Mouse (Mus musculus): ENCODE data around the gene Foxd4.
A peak's percentile ranks its signal among the peaks of the same experiment; 100 is the strongest.
"Not testable (repeated sequence)": the region's sequence is repeated elsewhere in the genome, so short reads cannot be mapped to it uniquely, and the experiment has no call there.

The Foxd4 gene

GRCm38 (mm10) chr19:24900581-24901220, at the start of gene Foxd4:
Foxd4 (minus strand) TSS chr19:24901197.
- DNase-seq, result no peak

GRCm38 (mm10) chr19:24945521-24946262, 44.7 kb upstream of the Foxd4 start:
- no peak for DNase-seq

GRCm38 (mm10) chr19:24937084-24937483, 36.1 kb upstream of the Foxd4 start:
- DNase-seq, result no peak

- no peak for DNase-seq
Measured at GRCm38 (mm10) chr19:24929041-24929440, 28.0 kb upstream of the Foxd4 start.

GRCm38 (mm10) chr19:24920866-24921265, 19.9 kb upstream of the Foxd4 start:
- DNase-seq, result no peak

GRCm38 (mm10) chr19:24908385-24909155, 7.6 kb upstream of the Foxd4 start:
- no peak for DNase-seq

- no peak for DNase-seq
Measured at GRCm38 (mm10) chr19:24907655-24908054, 6.7 kb upstream of the Foxd4 start.

- no peak for DNase-seq
Measured at GRCm38 (mm10) chr19:24902821-24903220, 1.8 kb upstream of the Foxd4 start.

- DNase-seq, result peak in 1 of 2 experiments; percentile 39
Measured at GRCm38 (mm10) chr19:24902256-24902655, 1.3 kb upstream of the Foxd4 start.

GRCm38 (mm10) chr19:24901666-24902065, 669 bp upstream of the Foxd4 start:
- DNase-seq, result no peak

GRCm38 (mm10) chr19:24899578-24900544, 1.1 kb downstream of the Foxd4 start:
- DNase-seq, result peak; percentile 62 to 67

- no peak for DNase-seq
Measured at GRCm38 (mm10) chr19:24898737-24899577, 2.0 kb downstream of the Foxd4 start.

GRCm38 (mm10) chr19:24897896-24898736, 2.9 kb downstream of the Foxd4 start:
- no peak for DNase-seq

- no peak for DNase-seq
Measured at GRCm38 (mm10) chr19:24897006-24897895, 3.7 kb downstream of the Foxd4 start.

- no peak for DNase-seq
Measured at GRCm38 (mm10) chr19:24896536-24896935, 4.5 kb downstream of the Foxd4 start.

- DNase-seq, result no peak
Measured at GRCm38 (mm10) chr19:24886888-24887287, 14.1 kb downstream of the Foxd4 start.

- peak; percentile 60 to 62 for DNase-seq
Measured at GRCm38 (mm10) chr19:24885504-24885903, 15.5 kb downstream of the Foxd4 start.

- no peak for DNase-seq
Measured at GRCm38 (mm10) chr19:24881237-24881636, 19.8 kb downstream of the Foxd4 start.

GRCm38 (mm10) chr19:24875129-24875870, 25.7 kb downstream of the Foxd4 start, which contains the start of gene Gm10053:
Gm10053 (plus strand) TSS chr19:24875686.
- DNase-seq, result not testable (repeated sequence)

All from B cell, adult 2 months (primary cell).